8 mouse cellular contexts compared by ENCODE assay signal in the genomic region with DNA sequence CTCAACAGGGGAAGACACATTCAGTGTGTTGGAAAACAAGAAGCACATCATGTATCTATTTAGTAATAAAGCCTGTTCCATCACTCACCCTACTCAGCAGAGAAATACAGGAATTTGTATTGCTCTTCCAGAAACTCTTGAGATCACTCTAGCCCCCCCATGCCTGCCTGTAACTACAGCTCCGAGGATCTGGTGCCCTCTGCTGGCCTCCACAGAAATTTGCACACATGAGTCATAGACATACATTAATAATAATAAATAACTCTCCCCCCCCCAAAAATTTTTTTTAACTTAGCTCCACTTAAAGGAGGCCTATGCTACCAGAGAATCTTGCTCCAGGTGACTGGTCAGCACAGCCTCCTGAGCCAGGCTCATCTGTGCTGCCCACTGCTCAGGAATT. TPM values are rescaled to one million over a fixed set of nuclear protein-coding genes. Genes with fewer than 3 reads are reported as not detected.
DNase-seq lines count a peak whose midpoint lies in the region.

No protein-coding gene starts in this region.

- peak; percentile 13 to 47 for DNase-seq in heart, postnatal 36 days
- no peak for DNase-seq in heart, adult 8-10 months (ENCODE audit: low spot score)
- DNase-seq in right cerebral cortex, adult 18-20 months = peak; percentile 38
- no peak for DNase-seq in right cerebral cortex, postnatal 36 days (ENCODE audit: low spot score in 2 of 2)
- DNase-seq in adrenal gland, postnatal 14 days = peak; percentile 62
- peak; percentile 66 for DNase-seq in induced T-regulatory cell, adult 2 months (ENCODE audit: low read depth)
- DNase-seq in retina, postnatal 7 days (ENCODE audit: low read depth, low spot score) = peak; percentile 31
- DNase-seq in gastrocnemius, postnatal 25 days = no peak

- intact Hi-C loops in heart, postnatal 36 days (cut with DNase I) = loop anchor here (2.0 kb wide), 1 partner anchor 388 kb away; no protein-coding TSS in a partner anchor

RNA-seq across cellular contexts. Expression of a gene that starts 16.2 kb away (rescaled TPM):
- 10 to 100 TPM; 10.7 to 12.5 TPM for total RNA-seq in heart, postnatal 36 days (2021)
- 10 to 100 TPM in 2 of 4 experiments, 1 to 10 TPM in 2; 8.8 to 13.1 (median 11.4) TPM for total RNA-seq in heart, adult 8-10 months (2022)
- 11.3 and 11.7 TPM in 2 replicates for total RNA-seq in adrenal gland, postnatal 14 days (2021)
- 1 to 10 TPM; 7.4 to 7.7 TPM for total RNA-seq in gastrocnemius, postnatal 25 days (2021)

RNA-seq across cellular contexts. Expression of a gene that starts 16.6 kb away (rescaled TPM):
- total RNA-seq in heart, postnatal 36 days (2021) = 10 to 100 TPM; 10.5 to 14.2 TPM
- 10 to 100 TPM; 11.3 to 14.5 (median 11.8) TPM for total RNA-seq in heart, adult 8-10 months (2022)
- total RNA-seq in adrenal gland, postnatal 14 days (2021) = 15.8 and 18.1 TPM in 2 replicates
- 1 to 10 TPM; 4.5 to 5.6 TPM for total RNA-seq in gastrocnemius, postnatal 25 days (2021)

Comparison
In these comparisons a context has a peak if more than half of its experiments do, and no peak if none do; other contexts are left out.
1. DNase-seq: peak in heart, postnatal 36 days (2 of 2), right cerebral cortex, adult 18-20 months (single experiment), adrenal gland, postnatal 14 days (single experiment), induced T-regulatory cell, adult 2 months (single experiment) and retina, postnatal 7 days (single experiment); none in heart, adult 8-10 months (single experiment), right cerebral cortex, postnatal 36 days (0 of 2) and gastrocnemius, postnatal 25 days (single experiment).